In genomic region chr12:57231085-57231875, GRCm38 (mm10) we compare ENCODE assay signal across 8 mouse cellular contexts. TPM values are rescaled to one million over a fixed set of nuclear protein-coding genes. Genes with fewer than 3 reads are reported as not detected.
A peak's percentile ranks its signal among the peaks of the same experiment; 100 is the strongest.
DNase-seq lines count a peak whose midpoint lies in the region; ATAC-seq and TF ChIP-seq lines count a peak whose summit lies in the region.

No protein-coding gene starts in this region.

- H3K4me1 ChIP-seq in ES-E14 (ENCODE audit: control insufficient read depth in 2 of 2, insufficient read depth in 2 of 2, low read length in 2 of 2, poor library complexity in 1 of 2) = peaks cover 9 to 11% of the 10 kb centered on the region in 2 experiments
- peaks cover 13% of the 10 kb centered on the region for H3K4me1 ChIP-seq in hindbrain, embryonic 10.5 days (replicated peaks)
- H3K4me1 ChIP-seq in limb, embryonic 13.5 days = peaks cover 7% of the 10 kb centered on the region
- H3K4me1 ChIP-seq in midbrain, embryonic 13.5 days (replicated peaks) = peaks cover 9% of the 10 kb centered on the region; the same call in 1 of the 2 replicates

- ATAC-seq in limb, embryonic 13.5 days (ENCODE audit: low FRiP score, low read depth) = no peak
- ATAC-seq in midbrain, embryonic 13.5 days = no peak

- peak overlapping the region; percentile 74; the same call in 1 of the 2 replicates for H3K27ac ChIP-seq in ES-E14 (ENCODE audit: insufficient read depth, low read depth, low read length, poor library complexity, severe bottlenecking)
- peak overlapping the region; percentile 97 for H3K27ac ChIP-seq in hindbrain, embryonic 10.5 days
- H3K27ac ChIP-seq in limb, embryonic 13.5 days = no peak overlapping the region
- H3K27ac ChIP-seq in midbrain, embryonic 13.5 days = no peak overlapping the region

- no peaks in the 10 kb centered on the region for H3K27me3 ChIP-seq in hindbrain, embryonic 10.5 days (ENCODE audit: insufficient read depth, poor library complexity, severe bottlenecking)
- H3K27me3 ChIP-seq in limb, embryonic 13.5 days = no peaks in the 10 kb centered on the region; the same call in 1 of the 2 replicates
- no peaks in the 10 kb centered on the region for H3K27me3 ChIP-seq in midbrain, embryonic 13.5 days

- peak overlapping the region; percentile 94; the same call in 1 of the 2 replicates for H3K9ac ChIP-seq in ES-E14 (ENCODE audit: insufficient read depth, low read depth, low read length, poor library complexity, severe bottlenecking)
- H3K9ac ChIP-seq in limb, embryonic 13.5 days = peak overlapping the region; percentile 85
- H3K9ac ChIP-seq in midbrain, embryonic 13.5 days (replicated peaks) = peak overlapping the region; percentile 83; the same call in 1 of the 2 replicates

- H3K4me3 ChIP-seq in ES-E14 (ENCODE audit: insufficient read depth in 1 of 2, low read depth in 1 of 2, low read length in 2 of 2, poor library complexity in 1 of 2, severe bottlenecking in 1 of 2) = peak overlapping the region; percentile 89 to 91
- peak overlapping the region; percentile 75 for H3K4me3 ChIP-seq in hindbrain, embryonic 10.5 days
- peak overlapping the region; percentile 77 for H3K4me3 ChIP-seq in limb, embryonic 13.5 days
- peak overlapping the region; percentile 82 for H3K4me3 ChIP-seq in midbrain, embryonic 13.5 days (replicated peaks)

- peak overlapping the region; percentile 67 for H3K4me2 ChIP-seq in limb, embryonic 13.5 days (replicated peaks)
- peak overlapping the region; percentile 71 for H3K4me2 ChIP-seq in midbrain, embryonic 13.5 days (replicated peaks)

- 74% methylated on average over 14 of the region's 14 CpGs for WGBS in hindbrain, embryonic 10.5 days
- 77% methylated on average over 14 of the region's 14 CpGs for WGBS in limb, embryonic 13.5 days
- 80% methylated on average over 14 of the region's 14 CpGs for WGBS in midbrain, embryonic 13.5 days

- in situ Hi-C loops in ES-E14 (cut with MboI; ENCODE audit: low sequenced_read_pairs in 2 of 2, unreplicated experiment in 2 of 2) = no loop called here

- H3K36me3 ChIP-seq in ES-E14 (ENCODE audit: control insufficient read depth, insufficient read depth, low read length, poor library complexity, severe bottlenecking) = peaks cover 4% of the 10 kb centered on the region
- peaks cover 12% of the 10 kb centered on the region for H3K36me3 ChIP-seq in hindbrain, embryonic 10.5 days
- H3K36me3 ChIP-seq in limb, embryonic 13.5 days = peaks cover 7% of the 10 kb centered on the region; the same call in 1 of the 2 replicates
- no peaks in the 10 kb centered on the region for H3K36me3 ChIP-seq in midbrain, embryonic 13.5 days

- peak; percentile 59 for DNase-seq in 3T3-L1 (ENCODE audit: low read depth, low spot score)
- no peak for DNase-seq in ES-E14 (ENCODE audit: low read depth, low spot score)
- peak; percentile 52 for DNase-seq in embryo, embryonic 10.5 days (ENCODE audit: low spot score)
- DNase-seq in hindbrain, embryonic 10.5 days (ENCODE audit: low spot score) = peak; percentile 25
- DNase-seq in testis, postnatal 10 days (ENCODE audit: low spot score) = peak; percentile 45
- no peak for DNase-seq in right cerebral cortex, adult 2 months (ENCODE audit: low spot score in 2 of 2)

- no peaks in the 10 kb centered on the region for H3K9me3 ChIP-seq in ES-E14 (ENCODE audit: control insufficient read depth, insufficient read depth, low read depth, low read length)
- no peaks in the 10 kb centered on the region for H3K9me3 ChIP-seq in hindbrain, embryonic 10.5 days
- no peaks in the 10 kb centered on the region for H3K9me3 ChIP-seq in limb, embryonic 13.5 days
- H3K9me3 ChIP-seq in midbrain, embryonic 13.5 days = no peaks in the 10 kb centered on the region

TF ChIP-seq in ES-E14, 5 proteins besides CTCF, POLR2A, EP300 and RAD21:
- TF ChIP-seq ZNF384 (IDR thresholded peaks at IDR 0.05; ENCODE audit: low read depth, low read length) = no peak

RNA-seq across cellular contexts. Expression of gene Mipol1, which starts 1.1 kb away (rescaled TPM):
- 8.2 and 13.8 TPM in 2 replicates for total RNA-seq in ES-E14 (2012; rRNA removed)
- polyA plus RNA-seq in hindbrain, embryonic 10.5 days (2016; fragmentation: Nextera tagmentation; extraction: Ambion mirVana) = 6.7 and 8.5 TPM in 2 replicates
- 9.2 and 10.3 TPM in 2 replicates for polyA plus RNA-seq in limb, embryonic 13.5 days (2015; fragmentation: Nextera tagmentation; extraction: Ambion mirVana)
- 5.4 and 7.1 TPM in 2 replicates for polyA plus RNA-seq in midbrain, embryonic 13.5 days (2015; fragmentation: Nextera tagmentation; extraction: Ambion mirVana)

RNA-seq across cellular contexts. Expression of gene Prps1l3, which starts 1.1 kb away (rescaled TPM):
- total RNA-seq in ES-E14 (2012; rRNA removed) = 53.3 and 71.8 TPM in 2 replicates
- 54.8 and 75.7 TPM in 2 replicates for polyA plus RNA-seq in hindbrain, embryonic 10.5 days (2016; fragmentation: Nextera tagmentation; extraction: Ambion mirVana)
- 64.1 and 70.6 TPM in 2 replicates for polyA plus RNA-seq in limb, embryonic 13.5 days (2015; fragmentation: Nextera tagmentation; extraction: Ambion mirVana)
- 41.9 and 42.4 TPM in 2 replicates for polyA plus RNA-seq in midbrain, embryonic 13.5 days (2015; fragmentation: Nextera tagmentation; extraction: Ambion mirVana)

RNA-seq across cellular contexts. Expression of gene Slc25a21, which starts 34.0 kb away (rescaled TPM):
- 0.21 and 0.54 TPM in 2 replicates for total RNA-seq in ES-E14 (2012; rRNA removed)
- polyA plus RNA-seq in hindbrain, embryonic 10.5 days (2016; fragmentation: Nextera tagmentation; extraction: Ambion mirVana) = 1.3 and 3.3 TPM in 2 replicates
- 0.59 and 0.75 TPM in 2 replicates for polyA plus RNA-seq in limb, embryonic 13.5 days (2015; fragmentation: Nextera tagmentation; extraction: Ambion mirVana)
- 0.14 and 0.27 TPM in 2 replicates for polyA plus RNA-seq in midbrain, embryonic 13.5 days (2015; fragmentation: Nextera tagmentation; extraction: Ambion mirVana)

Comparison
In these comparisons a context has a peak if more than half of its experiments do, and no peak if none do; other contexts are left out.
1. DNase-seq: peak in 3T3-L1 (single experiment), embryo, embryonic 10.5 days (single experiment), hindbrain, embryonic 10.5 days (single experiment) and testis, postnatal 10 days (single experiment); none in ES-E14 (single experiment) and right cerebral cortex, adult 2 months (0 of 2).
2. H3K27ac ChIP-seq: peak in ES-E14 (single experiment) and hindbrain, embryonic 10.5 days (single experiment); none in limb, embryonic 13.5 days (single experiment) and midbrain, embryonic 13.5 days (single experiment).
3. Peak in every context shown above with its lines, with median percentiles within 50 percentile points of each other: H3K4me3 ChIP-seq and H3K9ac ChIP-seq.